Mouse (Mus musculus): ENCODE measurements around the gene Fli1. TPM values are rescaled to one million over a fixed set of nuclear protein-coding genes. Genes with fewer than 3 reads are reported as not detected.

Gene Fli1
- polyA plus RNA-seq, 1 experiment from 2014 or later: 48.0 TPM

GRCm38 (mm10) chr9:32478799-32479198, 63.9 kb downstream of the Fli1 start:
- Histone ChIP-seq H3K36me3 (replicated peaks; ENCODE audit: control insufficient read depth, insufficient read depth, low read depth, low read length) (peaks cover 3% of the 10 kb centered on the region), H3K4me2 (ENCODE audit: low read depth, low read length) (no peak overlapping the region), H3K27me3 (ENCODE audit: control insufficient read depth, insufficient read depth, low read length) (no peaks in the 10 kb centered on the region), H3K27ac (replicated peaks; ENCODE audit: low read depth, low read length) (no peak overlapping the region), H3K4me1 (ENCODE audit: control insufficient read depth, insufficient read depth, low read length) (no peaks in the 10 kb centered on the region), H3K9ac (replicated peaks; ENCODE audit: low read length) (no peak overlapping the region), H3K4me3 (ENCODE audit: low read depth, low read length) (no peak overlapping the region), H3K9me3 (replicated peaks; ENCODE audit: control insufficient read depth, low read length) (no peaks in the 10 kb centered on the region)
- DNase-seq (ENCODE audit: low spot score) (no peak), ATAC-seq (replicated peaks; ENCODE audit: insufficient number of reproducible peaks, low FRiP score, low TSS enrichment, low read depth) (no peak)
- WGBS: 60% methylated on average over 3 of the region's 3 CpGs

GRCm38 (mm10) chr9:32478087-32478486, 64.6 kb downstream of the Fli1 start:
- DNase-seq (ENCODE audit: low spot score) (no peak), ATAC-seq (replicated peaks; ENCODE audit: insufficient number of reproducible peaks, low FRiP score, low TSS enrichment, low read depth) (no peak)
- H3K27me3 ChIP-seq (ENCODE audit: control insufficient read depth, insufficient read depth, low read length): no peaks in the 10 kb centered on the region
- no peaks in the 10 kb centered on the region for H3K4me1 ChIP-seq (ENCODE audit: control insufficient read depth, insufficient read depth, low read length)
- 72% methylated on average over 2 of the region's 2 CpGs for WGBS
- peaks cover 3% of the 10 kb centered on the region for H3K36me3 ChIP-seq (replicated peaks; ENCODE audit: control insufficient read depth, insufficient read depth, low read depth, low read length)
- H3K4me3 ChIP-seq (ENCODE audit: low read depth, low read length): no peak overlapping the region
- no peak overlapping the region for H3K4me2 ChIP-seq (ENCODE audit: low read depth, low read length)
- no peak overlapping the region for H3K9ac ChIP-seq (replicated peaks; ENCODE audit: low read length)
- no peak overlapping the region for H3K27ac ChIP-seq (replicated peaks; ENCODE audit: low read depth, low read length)
- H3K9me3 ChIP-seq (replicated peaks; ENCODE audit: control insufficient read depth, low read length): no peaks in the 10 kb centered on the region

GRCm38 (mm10) chr9:32476604-32477003, 66.1 kb downstream of the Fli1 start:
- no peaks in the 10 kb centered on the region for H3K4me1 ChIP-seq (ENCODE audit: control insufficient read depth, insufficient read depth, low read length)
- no peak overlapping the region for H3K4me2 ChIP-seq (ENCODE audit: low read depth, low read length)
- no peak for ATAC-seq (replicated peaks; ENCODE audit: insufficient number of reproducible peaks, low FRiP score, low TSS enrichment, low read depth)
- H3K27ac ChIP-seq (replicated peaks; ENCODE audit: low read depth, low read length): no peak overlapping the region
- H3K9me3 ChIP-seq (replicated peaks; ENCODE audit: control insufficient read depth, low read length): no peaks in the 10 kb centered on the region
- 91% methylated on average over 10 of the region's 10 CpGs for WGBS
- no peak overlapping the region for H3K4me3 ChIP-seq (ENCODE audit: low read depth, low read length)
- H3K36me3 ChIP-seq (replicated peaks; ENCODE audit: control insufficient read depth, insufficient read depth, low read depth, low read length): peaks cover 3% of the 10 kb centered on the region
- no peaks in the 10 kb centered on the region for H3K27me3 ChIP-seq (ENCODE audit: control insufficient read depth, insufficient read depth, low read length)
- DNase-seq (ENCODE audit: low spot score): no peak
- no peak overlapping the region for H3K9ac ChIP-seq (replicated peaks; ENCODE audit: low read length)

GRCm38 (mm10) chr9:32474621-32475390, 67.9 kb downstream of the Fli1 start:
- 88% methylated on average over 10 of the region's 10 CpGs for WGBS
- peaks cover 3% of the 10 kb centered on the region for H3K36me3 ChIP-seq (replicated peaks; ENCODE audit: control insufficient read depth, insufficient read depth, low read depth, low read length)
- H3K27me3 ChIP-seq (ENCODE audit: control insufficient read depth, insufficient read depth, low read length): no peaks in the 10 kb centered on the region
- DNase-seq (ENCODE audit: low spot score) (no peak), ATAC-seq (replicated peaks; ENCODE audit: insufficient number of reproducible peaks, low FRiP score, low TSS enrichment, low read depth) (no peak)
- H3K4me3 ChIP-seq (ENCODE audit: low read depth, low read length): no peak overlapping the region
- H3K4me2 ChIP-seq (ENCODE audit: low read depth, low read length): no peak overlapping the region
- H3K4me1 ChIP-seq (ENCODE audit: control insufficient read depth, insufficient read depth, low read length): no peaks in the 10 kb centered on the region
- no peak overlapping the region for H3K27ac ChIP-seq (replicated peaks; ENCODE audit: low read depth, low read length)
- H3K9ac ChIP-seq (replicated peaks; ENCODE audit: low read length): no peak overlapping the region
- H3K9me3 ChIP-seq (replicated peaks; ENCODE audit: control insufficient read depth, low read length): no peaks in the 10 kb centered on the region

GRCm38 (mm10) chr9:32472346-32472745, 70.3 kb downstream of the Fli1 start:
- Histone ChIP-seq H3K4me2 (ENCODE audit: low read depth, low read length) (no peak overlapping the region), H3K27ac (replicated peaks; ENCODE audit: low read depth, low read length) (no peak overlapping the region), H3K9ac (replicated peaks; ENCODE audit: low read length) (no peak overlapping the region), H3K27me3 (ENCODE audit: control insufficient read depth, insufficient read depth, low read length) (no peaks in the 10 kb centered on the region), H3K4me1 (ENCODE audit: control insufficient read depth, insufficient read depth, low read length) (no peaks in the 10 kb centered on the region), H3K4me3 (ENCODE audit: low read depth, low read length) (no peak overlapping the region), H3K36me3 (replicated peaks; ENCODE audit: control insufficient read depth, insufficient read depth, low read depth, low read length) (peaks cover 3% of the 10 kb centered on the region), H3K9me3 (replicated peaks; ENCODE audit: control insufficient read depth, low read length) (no peaks in the 10 kb centered on the region)
- no peak for ATAC-seq (replicated peaks; ENCODE audit: insufficient number of reproducible peaks, low FRiP score, low TSS enrichment, low read depth)
- no peak for DNase-seq (ENCODE audit: low spot score)
- 88% methylated on average over 3 of the region's 3 CpGs for WGBS

- Histone ChIP-seq H3K36me3 (replicated peaks; ENCODE audit: control insufficient read depth, insufficient read depth, low read depth, low read length) (no peaks in the 10 kb centered on the region; the same call in none of the 2 replicates), H3K4me3 (ENCODE audit: low read depth, low read length) (no peak overlapping the region), H3K4me2 (ENCODE audit: low read depth, low read length) (no peak overlapping the region), H3K27me3 (ENCODE audit: control insufficient read depth, insufficient read depth, low read length) (no peaks in the 10 kb centered on the region), H3K9ac (replicated peaks; ENCODE audit: low read length) (no peak overlapping the region), H3K4me1 (ENCODE audit: control insufficient read depth, insufficient read depth, low read length) (no peaks in the 10 kb centered on the region), H3K27ac (replicated peaks; ENCODE audit: low read depth, low read length) (no peak overlapping the region), H3K9me3 (replicated peaks; ENCODE audit: control insufficient read depth, low read length) (no peaks in the 10 kb centered on the region)
- peak; percentile 36; the same call in 1 of the 2 replicates for ATAC-seq (replicated peaks; ENCODE audit: insufficient number of reproducible peaks, low FRiP score, low TSS enrichment, low read depth)
- DNase-seq (ENCODE audit: low spot score): no peak
- 76% methylated on average over 8 of the region's 8 CpGs for WGBS
Measured at GRCm38 (mm10) chr9:32469123-32469751, 73.4 kb downstream of the Fli1 start.

- WGBS: 81% methylated on average over 1 of the region's 1 CpGs
- Histone ChIP-seq H3K27me3 (ENCODE audit: control insufficient read depth, insufficient read depth, low read length) (no peaks in the 10 kb centered on the region), H3K4me1 (ENCODE audit: control insufficient read depth, insufficient read depth, low read length) (no peaks in the 10 kb centered on the region), H3K27ac (replicated peaks; ENCODE audit: low read depth, low read length) (no peak overlapping the region), H3K4me3 (ENCODE audit: low read depth, low read length) (no peak overlapping the region), H3K9ac (replicated peaks; ENCODE audit: low read length) (no peak overlapping the region), H3K4me2 (ENCODE audit: low read depth, low read length) (no peak overlapping the region), H3K36me3 (replicated peaks; ENCODE audit: control insufficient read depth, insufficient read depth, low read depth, low read length) (no peaks in the 10 kb centered on the region; the same call in 1 of the 2 replicates), H3K9me3 (replicated peaks; ENCODE audit: control insufficient read depth, low read length) (no peaks in the 10 kb centered on the region)
- ATAC-seq (replicated peaks; ENCODE audit: insufficient number of reproducible peaks, low FRiP score, low TSS enrichment, low read depth): no peak
- DNase-seq (ENCODE audit: low spot score): no peak
Measured at GRCm38 (mm10) chr9:32468313-32468712, 74.3 kb downstream of the Fli1 start.

- Histone ChIP-seq H3K4me2 (ENCODE audit: low read depth, low read length) (no peak overlapping the region), H3K9ac (replicated peaks; ENCODE audit: low read length) (no peak overlapping the region), H3K4me3 (ENCODE audit: low read depth, low read length) (no peak overlapping the region), H3K9me3 (replicated peaks; ENCODE audit: control insufficient read depth, low read length) (no peaks in the 10 kb centered on the region), H3K36me3 (replicated peaks; ENCODE audit: control insufficient read depth, insufficient read depth, low read depth, low read length) (no peaks in the 10 kb centered on the region; the same call in 1 of the 2 replicates), H3K4me1 (ENCODE audit: control insufficient read depth, insufficient read depth, low read length) (no peaks in the 10 kb centered on the region), H3K27me3 (ENCODE audit: control insufficient read depth, insufficient read depth, low read length) (no peaks in the 10 kb centered on the region), H3K27ac (replicated peaks; ENCODE audit: low read depth, low read length) (no peak overlapping the region)
- DNase-seq (ENCODE audit: low spot score): no peak
- ATAC-seq (replicated peaks; ENCODE audit: insufficient number of reproducible peaks, low FRiP score, low TSS enrichment, low read depth): no peak
- WGBS: 80% methylated on average over 8 of the region's 8 CpGs
Measured at GRCm38 (mm10) chr9:32467443-32467842, 75.2 kb downstream of the Fli1 start.
